Mouse (Mus musculus) ES-E14 (cell line): ENCODE data around the gene H2-DMa. TPM values are rescaled to one million over a fixed set of nuclear protein-coding genes. Genes with fewer than 3 reads are reported as not detected.

Experiments
- DNase-seq: peaks from one replicate; pipeline ENCODE4 v3.0.0-alpha.2; 2013; ENCODE audit warnings: low read depth, low spot score
- H3K27ac ChIP-seq: 2 replicates; pipeline ENCODE4 v1.5.1; 2012; ENCODE audit warnings: low read depth, mild to moderate bottlenecking, low read length, moderate library complexity, mixed read lengths; ENCODE audit not compliant: poor library complexity, insufficient read depth, severe bottlenecking
- H3K36me3 ChIP-seq: 2 replicates; pipeline ENCODE4 v1.6.1; 2012; ENCODE audit warnings: mild to moderate bottlenecking, low read length, moderate library complexity, mixed read lengths; ENCODE audit not compliant: control insufficient read depth, poor library complexity, insufficient read depth, severe bottlenecking
- H3K4me1 ChIP-seq, 2 experiments: fragments of 150-350 bp in 1 of 2; sonication (generic) in 1 of 2; 2 replicates each; pipeline ENCODE4 v1.6.1; 2012; ENCODE audit warnings: low read length in 2 of 2, mild to moderate bottlenecking in 1 of 2, mixed read lengths in 1 of 2; ENCODE audit not compliant: control insufficient read depth in 2 of 2, insufficient read depth in 2 of 2, poor library complexity in 1 of 2
- H3K4me3 ChIP-seq, 2 experiments: fragments of 150-350 bp in 1 of 2; sonication (generic) in 1 of 2; 2 replicates each; pipeline ENCODE4 v1.5.1; 2012; ENCODE audit warnings: low read length in 2 of 2, low read depth in 1 of 2, mild to moderate bottlenecking in 1 of 2, mixed read lengths in 1 of 2; ENCODE audit not compliant: insufficient read depth in 1 of 2, poor library complexity in 1 of 2, severe bottlenecking in 1 of 2
- H3K9ac ChIP-seq: 2 replicates; pipeline ENCODE4 v1.6.1; 2012; ENCODE audit warnings: low read depth, mild to moderate bottlenecking, low read length, mixed read lengths; ENCODE audit not compliant: poor library complexity, insufficient read depth, severe bottlenecking
- H3K9me3 ChIP-seq: fragments of 150-350 bp; sonication (generic); 2 replicates; pipeline ENCODE4 v1.6.1; 2012; ENCODE audit warnings: low read depth, mild to moderate bottlenecking, low read length; ENCODE audit not compliant: control insufficient read depth, insufficient read depth
- CHD2 ChIP-seq: IDR thresholded peaks from 2 replicates; pipeline ENCODE4 v1.6.1; 2014; ENCODE audit warnings: mild to moderate bottlenecking, low read depth, low read length, inconsistent platforms
- HCFC1 ChIP-seq: IDR thresholded peaks from 2 replicates; pipeline ENCODE4 v1.6.1; 2012; ENCODE audit warnings: low read length, inconsistent platforms, borderline replicate concordance; ENCODE audit not compliant: insufficient read depth
- MAFK ChIP-seq: IDR thresholded peaks from 2 replicates; pipeline ENCODE4 v1.6.1; 2014; ENCODE audit warnings: mild to moderate bottlenecking, low read depth, low read length, inconsistent platforms; ENCODE audit not compliant: insufficient read depth
- ZC3H11A ChIP-seq: IDR thresholded peaks from 2 replicates; pipeline ENCODE4 v1.6.1; 2012; ENCODE audit warnings: low read depth, mild to moderate bottlenecking, inconsistent platforms, low read length, borderline replicate concordance
- ZNF384 ChIP-seq: IDR thresholded peaks from 2 replicates; pipeline ENCODE4 v1.6.1; 2012; ENCODE audit warnings: low read depth, low read length, inconsistent platforms
- in situ Hi-C, 2 experiments: fragments of 600-800 bp; cut with MboI; formaldehyde crosslinking; loops; one replicate each; pipeline ENCODE4 v1.15.1; 2025; ENCODE audit warnings: low sequenced_read_pairs in 2 of 2, inconsistent platforms in 1 of 2; ENCODE audit not compliant: unreplicated experiment in 2 of 2
- total RNA-seq: library from RNA; depleted of rRNA; stranded (reverse); fragments of 300-350 nt; gene quantifications from 2 replicates; pipeline ENCODE4 v1.2.3, GENCODE M21; 2012

The H2-DMa gene
- total RNA-seq, 1 experiment, result 18.5 TPM

DNA sequence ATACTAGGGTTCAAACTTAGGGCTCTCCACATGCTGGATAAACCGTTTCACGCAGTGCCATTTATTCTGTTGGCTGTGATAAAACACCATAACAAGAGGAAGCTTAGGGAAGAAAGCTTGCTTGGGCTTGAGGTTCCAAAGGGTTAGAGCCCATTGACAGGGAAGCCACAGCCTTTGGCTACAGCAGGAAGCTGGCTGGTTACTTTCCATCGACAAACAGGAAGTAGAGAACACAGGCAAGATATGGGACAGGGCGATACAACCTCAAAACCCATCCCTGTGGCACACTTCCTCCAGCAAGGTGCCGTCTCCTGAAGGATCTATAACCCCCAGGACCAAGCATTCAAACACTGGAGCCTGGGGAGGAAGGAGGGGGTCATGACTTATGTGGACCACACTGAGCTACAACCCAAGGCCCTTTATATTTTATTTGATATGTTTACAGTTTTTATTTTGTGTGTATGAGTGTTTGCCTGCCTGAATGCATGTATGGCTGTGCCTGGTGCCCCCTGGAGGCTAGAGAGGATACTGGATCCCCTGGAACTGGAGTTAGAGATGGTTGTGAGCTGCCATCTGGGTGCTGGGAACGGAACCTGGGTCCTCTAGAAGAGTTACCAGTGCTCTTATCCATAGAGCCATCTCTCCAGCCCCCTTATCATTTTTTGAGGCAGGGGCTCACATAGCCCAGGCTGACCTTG, 45.8 kb downstream of the H2-DMa start:
- Histone ChIP-seq H3K9ac (no peak overlapping the region), H3K9me3 (no peaks in the 10 kb centered on the region), H3K36me3 (no peaks in the 10 kb centered on the region), H3K4me1 (no peaks in the 10 kb centered on the region), H3K4me3 (no peak overlapping the region), H3K27ac (no peak overlapping the region)
- no peak for DNase-seq
- in situ Hi-C loops, result no loop called here
- no peak for TF ChIP-seq CHD2
- no peak for TF ChIP-seq ZC3H11A
- TF ChIP-seq HCFC1, result no peak
- TF ChIP-seq MAFK, result no peak
- no peak for TF ChIP-seq ZNF384

DNA sequence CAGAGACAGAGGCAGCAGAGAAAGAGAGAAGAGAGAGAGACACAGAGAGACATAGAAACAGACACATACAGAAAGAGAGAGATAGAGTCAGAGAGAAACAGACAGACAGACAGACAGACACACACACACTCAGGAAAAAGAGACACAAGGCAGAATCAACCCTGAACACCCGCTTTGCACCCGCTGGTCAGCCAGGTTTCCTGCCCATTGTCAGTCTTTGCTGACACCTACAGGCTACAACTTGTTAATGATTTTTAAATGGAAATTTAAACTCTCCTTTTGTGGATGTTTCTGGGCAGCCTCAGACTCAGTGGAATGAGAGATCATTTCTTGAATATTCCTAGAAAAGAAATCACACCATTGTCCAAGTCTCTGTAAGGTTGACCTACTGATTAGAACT, 49.9 kb downstream of the H2-DMa start:
- Histone ChIP-seq H3K4me3 (no peak overlapping the region), H3K9ac (no peak overlapping the region), H3K9me3 (no peaks in the 10 kb centered on the region), H3K36me3 (no peaks in the 10 kb centered on the region), H3K27ac (no peak overlapping the region), H3K4me1 (no peaks in the 10 kb centered on the region)
- in situ Hi-C loops, result no loop called here
- no peak for DNase-seq
- peak; percentile 62; the same call in 1 of the 2 replicates for TF ChIP-seq ZC3H11A
- no peak for TF ChIP-seq HCFC1

DNA sequence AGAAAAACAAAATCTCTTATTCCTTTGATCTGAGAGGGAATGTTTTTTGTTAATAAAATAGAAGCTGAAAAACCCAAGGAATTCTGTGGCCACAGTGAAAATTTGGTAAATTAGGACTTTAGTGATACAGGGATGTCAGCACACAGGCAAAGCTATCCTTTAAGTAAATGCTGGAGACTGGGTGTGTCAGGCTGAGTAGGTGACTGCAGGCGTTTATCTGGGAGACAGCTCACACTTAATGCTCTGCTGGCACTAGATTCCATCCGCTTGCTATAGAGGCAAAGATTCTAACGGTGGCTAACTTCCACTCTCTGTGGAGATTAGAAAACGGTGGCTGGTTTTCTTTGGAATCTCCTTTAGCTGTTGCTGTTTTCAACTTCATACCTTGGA, 51.1 kb downstream of the H2-DMa start:
- no peaks in the 10 kb centered on the region for H3K9me3 ChIP-seq
- in situ Hi-C loops, result no loop called here

DNA sequence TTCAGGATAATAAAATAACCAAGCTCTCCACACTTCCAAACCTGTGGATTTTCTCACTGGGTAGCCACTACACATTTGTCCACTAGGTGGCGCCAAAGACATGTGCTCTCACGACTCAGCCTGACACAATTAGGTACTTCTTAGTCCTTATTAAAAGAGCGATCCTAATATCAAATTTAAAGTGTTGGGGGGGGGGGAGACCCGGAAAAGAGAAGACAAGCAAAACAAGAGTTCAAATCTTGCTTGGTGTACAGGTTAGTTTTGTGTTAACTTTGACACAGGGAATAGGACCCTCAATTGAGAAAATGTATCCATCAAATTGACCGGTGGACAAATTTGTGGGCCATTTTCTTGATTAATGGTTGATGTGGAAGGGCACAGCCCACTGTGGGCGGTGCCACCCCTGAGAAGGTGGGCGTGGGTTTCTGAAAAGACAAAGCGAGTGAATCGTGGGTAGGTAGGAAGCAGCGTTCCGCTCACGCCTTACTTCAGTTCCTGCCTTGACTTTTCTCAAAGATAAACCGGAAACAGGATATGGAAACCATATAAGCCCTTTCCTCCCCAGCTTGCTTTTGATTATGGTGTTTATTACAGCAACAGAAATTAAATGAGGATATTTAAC, 51.6 kb downstream of the H2-DMa start:
- Histone ChIP-seq H3K4me1 (no peaks in the 10 kb centered on the region), H3K36me3 (no peaks in the 10 kb centered on the region), H3K9me3 (no peaks in the 10 kb centered on the region), H3K9ac (no peak overlapping the region), H3K4me3 (no peak overlapping the region), H3K27ac (no peak overlapping the region)
- TF ChIP-seq MAFK (no peak), ZC3H11A (peak; percentile 30; the same call in 1 of the 2 replicates)
- peak; percentile 60 for DNase-seq
- in situ Hi-C loops, result no loop called here

More for the DNA sequence above, 51.1 kb downstream of the H2-DMa start:
- Histone ChIP-seq H3K9ac (no peak overlapping the region), H3K4me3 (no peak overlapping the region), H3K4me1 (no peaks in the 10 kb centered on the region), H3K36me3 (no peaks in the 10 kb centered on the region), H3K27ac (no peak overlapping the region)
- TF ChIP-seq MAFK, result no peak
- no peak for TF ChIP-seq CHD2
- no peak for TF ChIP-seq ZC3H11A
- no peak for TF ChIP-seq HCFC1
- TF ChIP-seq ZNF384, result no peak
- DNase-seq, result no peak

DNA sequence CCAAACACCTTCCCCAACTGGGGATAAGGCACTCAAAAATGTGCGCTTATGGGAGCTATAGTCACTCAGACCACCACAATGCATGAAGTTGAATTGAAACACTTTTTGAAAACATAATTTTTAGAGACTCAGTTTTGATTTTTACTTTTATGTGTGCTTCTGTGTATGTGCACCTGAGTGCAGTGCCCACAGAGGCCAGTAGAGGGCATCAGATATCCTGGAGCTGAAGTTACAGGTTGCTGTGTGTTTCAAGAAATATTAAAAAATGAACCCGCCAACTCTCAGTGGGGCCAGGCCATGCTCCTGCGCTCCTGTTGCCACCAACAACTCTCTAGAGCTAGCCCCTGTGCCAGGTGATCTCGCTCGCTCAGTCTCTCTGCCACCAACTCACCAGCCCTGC, 53.2 kb downstream of the H2-DMa start:
- H3K9me3 ChIP-seq, result no peaks in the 10 kb centered on the region
- in situ Hi-C loops, result no loop called here
- H3K36me3 ChIP-seq, result no peaks in the 10 kb centered on the region
- no peak for TF ChIP-seq MAFK
- TF ChIP-seq CHD2, result no peak
- no peak for TF ChIP-seq ZNF384
- TF ChIP-seq HCFC1, result no peak
- no peak for TF ChIP-seq ZC3H11A
- no peak overlapping the region for H3K4me3 ChIP-seq
- no peak overlapping the region for H3K9ac ChIP-seq
- H3K4me1 ChIP-seq, result no peaks in the 10 kb centered on the region
- no peak overlapping the region for H3K27ac ChIP-seq
- no peak for DNase-seq
